Mouse (Mus musculus) CH12.LX (cell line): Measurements from ENCODE around the gene Gm5741. TPM values are rescaled to one million over a fixed set of nuclear protein-coding genes. Genes with fewer than 3 reads are reported as not detected.

Source experiments
- DNase-seq: peaks from one replicate; pipeline ENCODE4 v3.0.0-alpha.2; 2013; ENCODE audit errors: extremely low read depth
- H3K27ac ChIP-seq: 2 replicates; pipeline ENCODE4 v1.5.1; 2012; ENCODE audit warnings: low read depth, mild to moderate bottlenecking, control low read depth, moderate library complexity; ENCODE audit not compliant: insufficient read depth
- H3K27me3 ChIP-seq: replicated peaks from 2 replicates; pipeline ENCODE3; 2012; ENCODE audit warnings: inconsistent platforms
- H3K36me3 ChIP-seq, 2 experiments: replicated peaks in 1 of 2; 2 replicates each; pipeline versions ENCODE3 to v1.6.1; 2012; ENCODE audit warnings: inconsistent platforms in 1 of 2, low read length in 1 of 2, mild to moderate bottlenecking in 1 of 2, mixed read lengths in 1 of 2, moderate library complexity in 1 of 2; ENCODE audit not compliant: control insufficient read depth in 1 of 2, insufficient read depth in 1 of 2
- H3K4me1 ChIP-seq, 2 experiments: 2 replicates each; pipeline ENCODE4 v1.6.1; 2012; ENCODE audit warnings: inconsistent platforms in 1 of 2, moderate library complexity in 1 of 2; ENCODE audit not compliant: insufficient read depth in 2 of 2, control insufficient read depth in 1 of 2
- H3K4me2 ChIP-seq: 2 replicates; pipeline ENCODE4 v1.6.1; 2012; ENCODE audit warnings: low read depth, mild to moderate bottlenecking, control low read depth; ENCODE audit not compliant: poor library complexity, insufficient read depth, severe bottlenecking
- H3K4me3 ChIP-seq, 3 experiments: fragments of 150-350 bp in 1 of 3; sonication (generic) in 1 of 3; replicated peaks in 1 of 3; 2 replicates each; pipeline versions ENCODE3 to v1.5.1; 2011 to 2012; ENCODE audit warnings: low read depth in 2 of 3, low read length in 2 of 3, mild to moderate bottlenecking in 2 of 3, moderate library complexity in 2 of 3, control low read depth in 1 of 3, improper control_type of control experiment in 1 of 3, inconsistent platforms in 1 of 3, mixed read lengths in 1 of 3; ENCODE audit not compliant: poor library complexity in 1 of 3
- H3K79me2 ChIP-seq: replicated peaks from 2 replicates; pipeline ENCODE4 v1.6.1; 2012; ENCODE audit warnings: mild to moderate bottlenecking, moderate library complexity; ENCODE audit not compliant: control insufficient read depth, poor library complexity, insufficient read depth, severe bottlenecking; ENCODE audit errors: extremely low read depth
- H3K9ac ChIP-seq: 2 replicates; pipeline ENCODE4 v1.6.1; 2012; ENCODE audit warnings: low read depth, mild to moderate bottlenecking, control low read depth, moderate library complexity; ENCODE audit not compliant: insufficient read depth
- H3K9me3 ChIP-seq: replicated peaks from 2 replicates; pipeline ENCODE3; 2012; ENCODE audit warnings: low read length, inconsistent platforms, mixed read lengths
- BHLHE40 ChIP-seq: IDR thresholded peaks from 2 replicates; pipeline ENCODE4 v1.6.1; 2011; ENCODE audit warnings: mild to moderate bottlenecking, low read depth, low read length, improper control_type of control experiment
- CHD1 ChIP-seq: IDR thresholded peaks from 2 replicates; pipeline ENCODE4 v1.6.1; 2012; ENCODE audit warnings: low read depth, low read length, improper control_type of control experiment, inconsistent platforms
- EP300 ChIP-seq: IDR thresholded peaks from 2 replicates; pipeline ENCODE4 v1.6.1; 2011; ENCODE audit warnings: low read length, improper control_type of control experiment
- ETS1 ChIP-seq: conservative IDR thresholded peaks from 2 replicates; pipeline ENCODE4 v1.6.1; 2012; ENCODE audit warnings: low read depth, mild to moderate bottlenecking, inconsistent platforms, low read length, improper control_type of control experiment, moderate library complexity
- IRF4 ChIP-seq: IDR thresholded peaks from 2 replicates; pipeline ENCODE4 v1.6.1; 2014; ENCODE audit warnings: low read depth, mild to moderate bottlenecking, inconsistent platforms, low read length, improper control_type of control experiment
- JUN ChIP-seq: IDR thresholded peaks from 2 replicates; pipeline ENCODE4 v1.6.1; 2011; ENCODE audit warnings: low read depth, mild to moderate bottlenecking, low read length, improper control_type of control experiment, moderate library complexity; ENCODE audit not compliant: insufficient read depth
- KAT2A ChIP-seq: IDR thresholded peaks from 2 replicates; pipeline ENCODE4 v1.6.1; 2012; ENCODE audit warnings: low read length, improper control_type of control experiment, inconsistent platforms; ENCODE audit not compliant: insufficient replicate concordance
- MAFK ChIP-seq: IDR thresholded peaks from 2 replicates; pipeline ENCODE4 v1.6.1; 2011; ENCODE audit warnings: low read length, improper control_type of control experiment; ENCODE audit not compliant: insufficient replicate concordance
- MEF2A ChIP-seq: IDR thresholded peaks from 2 replicates; pipeline ENCODE4 v1.6.1; 2014; ENCODE audit warnings: low read depth, mild to moderate bottlenecking, inconsistent platforms, low read length, improper control_type of control experiment, borderline replicate concordance
- MXI1 ChIP-seq: IDR thresholded peaks from 2 replicates; pipeline ENCODE4 v1.6.1; 2011; ENCODE audit warnings: mild to moderate bottlenecking, low read depth, low read length, improper control_type of control experiment
- NELFE ChIP-seq: IDR thresholded peaks from 2 replicates; pipeline ENCODE4 v1.6.1; 2011; ENCODE audit warnings: low read depth, low read length, improper control_type of control experiment
- POLR2AphosphoS2 ChIP-seq: IDR thresholded peaks from 2 replicates; pipeline ENCODE4 v1.6.1; 2011; ENCODE audit warnings: low read depth, low read length, improper control_type of control experiment
- RCOR1 ChIP-seq: conservative IDR thresholded peaks from 2 replicates; pipeline ENCODE4 v1.6.1; 2012; ENCODE audit warnings: low read depth, mild to moderate bottlenecking, inconsistent platforms, low read length, improper control_type of control experiment
- TCF12 ChIP-seq: IDR thresholded peaks from 2 replicates; pipeline ENCODE4 v1.6.1; 2014; ENCODE audit warnings: low read depth, mild to moderate bottlenecking, inconsistent platforms, low read length, improper control_type of control experiment
- UBTF ChIP-seq: IDR thresholded peaks from 2 replicates; pipeline ENCODE4 v1.6.1; 2012; ENCODE audit warnings: low read depth, mild to moderate bottlenecking, inconsistent platforms, low read length, improper control_type of control experiment, moderate library complexity
- ZKSCAN1 ChIP-seq: IDR thresholded peaks from 2 replicates; pipeline ENCODE4 v1.6.1; 2012; ENCODE audit warnings: low read depth, inconsistent platforms, low read length, improper control_type of control experiment, borderline replicate concordance
- ZNF384 ChIP-seq: IDR thresholded peaks from 2 replicates; pipeline ENCODE4 v1.6.1; 2012; ENCODE audit warnings: low read depth, low read length, improper control_type of control experiment, inconsistent platforms
- dilution Hi-C: fragments of 300-500 bp; cut with MboI; formaldehyde crosslinking; loops from 2 replicates; pipeline ENCODE4 v1.14.3; 2020; ENCODE audit warnings: low sequenced_read_pairs; ENCODE audit not compliant: extremely low pct_unique_long_range_greater_than_20kb, extremely low pct_ligation_motif_present
- in situ Hi-C: fragments of 300-500 bp; cut with MboI; formaldehyde crosslinking; loops from 3 replicates; pipeline ENCODE4 v1.14.3; 2019; ENCODE audit warnings: low sequenced_read_pairs, low pct_ligation_motif_present, low pct_unique_long_range_greater_than_20kb, mixed read lengths
- polyA plus RNA-seq: library from polyadenylated mRNA; unstranded; fragments of >175 nt; gene quantifications from 2 replicates; pipeline ENCODE4 v1.2.1, GENCODE M21; 2012; ENCODE audit warnings: low read depth; ENCODE audit not compliant: insufficient read length
- total RNA-seq, 2 experiments: library from RNA; depleted of rRNA; stranded (reverse); fragments of 300-350 nt in 1 of 2; fragments of >200 nt in 1 of 2; gene quantifications; 2 replicates each; pipeline ENCODE4 v1.2.3; 2012 to 2014

The Gm5741 gene
- total RNA-seq (2012; rRNA removed) (not detected in 2 replicates), total RNA-seq (2014; rRNA removed) (not detected in 2 replicates), polyA plus RNA-seq (1.0 TPM in 1 of 2 replicates, not detected in the other)

DNA sequence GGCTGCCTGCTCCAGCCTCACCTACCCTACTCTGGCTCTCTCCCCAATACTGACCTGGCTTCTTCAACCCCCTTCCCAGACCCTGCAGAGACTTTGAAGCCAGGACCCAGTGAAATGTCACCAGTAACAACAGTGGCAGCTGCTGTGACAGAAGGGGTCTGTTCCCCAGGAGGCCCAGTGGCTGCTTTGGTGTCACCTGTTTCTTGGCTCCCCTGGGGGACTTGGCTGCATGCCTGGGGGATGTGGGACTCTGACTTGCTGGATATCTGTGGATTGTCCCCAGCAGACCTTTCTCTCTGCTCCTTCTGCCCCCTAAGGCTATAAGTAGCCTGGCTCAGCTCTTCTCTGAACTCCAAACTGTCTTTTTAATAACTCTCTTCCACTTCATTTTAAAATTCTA, at the start of gene Gm5741:
TSS of gene Gm5741 (minus strand) at position 1 of the 400 bp plus-strand sequence.
- Histone ChIP-seq H3K4me2 (no peak within 1 kb of the TSS), H3K27ac (no peak within 1 kb of the TSS), H3K9me3 (no peaks in the 10 kb centered on the region), H3K4me1 (peaks cover under 1 to 9% of the 10 kb centered on the region in 2 experiments), H3K27me3 (no peaks in the 10 kb centered on the region), H3K4me3 (no peak within 1 kb of the TSS), H3K79me2 (peaks cover 10% of the 10 kb centered on the region), H3K9ac (no peak within 1 kb of the TSS), H3K36me3 (peaks cover 35 to 57% of the 10 kb centered on the region in 2 experiments)
- no peak for TF ChIP-seq TCF12
- TF ChIP-seq KAT2A = no peak
- TF ChIP-seq EP300 = no peak
- TF ChIP-seq ETS1 = no peak
- no peak for TF ChIP-seq IRF4
- no peak for TF ChIP-seq UBTF
- no peak for TF ChIP-seq RCOR1
- TF ChIP-seq MEF2A = no peak
- TF ChIP-seq MXI1 = no peak
- in situ Hi-C loops = no loop called here
- dilution Hi-C loops = no loop called here
- no peak for DNase-seq

DNA sequence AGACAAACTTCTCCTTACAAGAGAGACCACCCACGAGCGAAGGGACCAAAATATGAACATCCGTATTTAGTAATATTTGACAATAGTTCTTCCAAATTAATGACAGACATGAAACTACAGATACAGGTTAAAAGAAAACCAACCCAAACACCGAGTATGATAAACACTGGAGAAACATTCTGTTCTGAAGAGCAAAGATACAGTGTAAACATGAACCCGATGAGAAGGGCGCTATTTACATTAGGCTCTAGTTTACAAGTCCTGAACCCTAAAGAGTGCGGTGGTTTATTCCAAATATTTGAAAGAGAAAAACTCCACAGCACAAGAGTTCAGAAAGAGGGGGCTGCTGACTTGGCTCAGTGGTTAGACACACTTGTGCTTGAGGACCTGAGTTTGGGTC, 49.2 kb upstream of the Gm5741 start:
- Histone ChIP-seq H3K4me1 (peaks cover 0 to 12% of the 10 kb centered on the region in 2 experiments; a peak in 2 of 4 replicates), H3K9me3 (no peaks in the 10 kb centered on the region), H3K27ac (no peak overlapping the region), H3K4me2 (no peak overlapping the region), H3K36me3 (peaks cover 0 to 3% of the 10 kb centered on the region in 2 experiments), H3K4me3 (no peak overlapping the region), H3K27me3 (no peaks in the 10 kb centered on the region), H3K9ac (no peak overlapping the region), H3K79me2 (no peaks in the 10 kb centered on the region)
- dilution Hi-C loops = no loop called here
- no peak for DNase-seq
- TF ChIP-seq MAFK (no peak), ZNF384 (no peak), POLR2AphosphoS2 (no peak), BHLHE40 (no peak), UBTF (no peak), NELFE (no peak), ZKSCAN1 (no peak), JUN (no peak), ETS1 (no peak), CHD1 (no peak)
- in situ Hi-C loops = no loop called here
